Mouse (Mus musculus): ENCODE measurements at regions not wholly inside any gene's neighbourhood (a gene's known extent, or its start where the extent isn't known, plus 50 kb on each side); places are given as distances from the start of the nearest gene placed in this dataset.

DNA sequence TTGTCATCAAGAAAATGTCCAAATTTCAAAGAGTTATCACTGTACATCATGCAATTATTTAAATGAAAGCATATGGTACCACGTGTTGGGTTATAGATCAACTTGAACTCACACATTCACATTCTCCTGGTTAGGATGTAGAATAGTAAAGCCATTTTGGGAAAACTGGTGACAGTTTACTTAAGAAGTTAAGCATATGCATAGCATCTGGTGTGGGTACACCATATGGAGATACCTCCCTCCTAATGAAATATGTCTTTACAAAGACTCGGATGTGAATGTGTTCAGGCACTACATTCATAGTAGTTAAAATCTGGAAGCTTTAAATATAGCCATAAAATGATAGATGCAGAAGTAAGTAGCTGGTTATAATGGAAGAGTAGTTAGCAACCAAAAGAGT lies 542.0 kb downstream of the Dhx35 start:
- no peak overlapping the region for H3ac ChIP-seq (ENCODE audit: control insufficient read depth, insufficient read length, low read depth)
- no peaks in the 10 kb centered on the region for H3K79me3 ChIP-seq (ENCODE audit: low read depth)
- no peak overlapping the region for H3K4me3 ChIP-seq (ENCODE audit: insufficient read depth, poor library complexity, severe bottlenecking)
- no peaks in the 10 kb centered on the region for H3K79me2 ChIP-seq (ENCODE audit: control insufficient read depth, insufficient read depth)
- no peaks in the 10 kb centered on the region for H3K27me3 ChIP-seq (ENCODE audit: control insufficient read depth, insufficient read depth, insufficient read length)
- no peaks in the 10 kb centered on the region for H3K36me3 ChIP-seq (ENCODE audit: control insufficient read depth, insufficient read depth)
- TF ChIP-seq MAX (IDR thresholded peaks at IDR 0.05): no peak
- no peak for TF ChIP-seq MYOD1 (IDR thresholded peaks at IDR 0.05; ENCODE audit: control insufficient read depth, insufficient read length, low read depth)
- no peak for TF ChIP-seq FOSL1 (IDR thresholded peaks at IDR 0.05; ENCODE audit: insufficient read depth, low read length, poor library complexity, severe bottlenecking)
- TF ChIP-seq CTCF (IDR thresholded peaks at IDR 0.05; ENCODE audit: control insufficient read depth, insufficient read depth, insufficient read length): no peak
- no peak for TF ChIP-seq USF1 (IDR thresholded peaks at IDR 0.05; ENCODE audit: low read depth)
- TF ChIP-seq CEBPB (IDR thresholded peaks at IDR 0.05; ENCODE audit: low read depth): no peak
- TF ChIP-seq MYOG (IDR thresholded peaks at IDR 0.05; ENCODE audit: control insufficient read depth, extremely low read depth, insufficient read length): no peak

DNA sequence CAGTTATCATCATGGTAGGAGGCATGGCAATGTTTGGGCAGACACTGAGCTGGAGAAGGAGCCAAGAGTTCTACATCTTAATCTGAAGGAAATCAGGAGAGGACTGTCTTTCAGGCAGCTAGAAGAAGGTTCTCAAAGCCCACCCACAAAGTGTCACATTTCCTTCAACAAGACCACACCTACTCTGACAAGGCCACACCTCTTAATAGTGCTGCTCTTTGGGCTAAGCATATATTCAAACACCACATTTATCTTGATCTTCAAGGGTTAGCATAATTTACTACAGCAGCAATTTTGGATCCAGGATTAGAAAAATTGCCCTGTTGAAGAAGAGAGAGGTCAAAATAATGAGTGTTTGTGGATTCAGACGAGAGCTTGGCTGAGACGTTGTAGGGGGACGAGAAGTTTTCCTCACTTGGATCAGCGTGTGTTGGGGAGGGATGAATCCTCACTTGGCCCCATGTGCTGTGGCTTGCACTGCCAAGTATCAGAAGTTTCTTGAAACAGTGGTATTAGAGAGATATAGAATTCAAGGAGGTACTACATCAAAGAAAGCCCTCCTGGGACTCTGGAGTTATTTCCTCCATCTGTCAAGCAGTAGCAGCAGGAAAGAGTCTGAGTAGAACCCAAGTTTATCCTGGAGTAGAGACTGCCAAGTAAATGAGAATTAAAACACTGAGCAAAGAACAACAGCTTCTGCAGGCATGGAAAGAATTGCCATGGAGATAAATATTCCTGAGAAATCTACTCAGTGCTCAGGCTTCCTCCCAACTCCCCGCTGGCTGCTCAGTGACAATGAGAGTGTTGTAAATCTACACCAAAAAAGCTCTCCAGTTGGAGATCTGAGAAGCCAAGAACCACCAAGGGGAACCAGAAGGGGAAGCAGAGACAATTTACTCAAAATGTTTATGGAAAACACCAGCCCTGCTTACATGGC lies 549.3 kb downstream of the Dhx35 start:
- no peak overlapping the region for H3K4me3 ChIP-seq (ENCODE audit: insufficient read depth, poor library complexity, severe bottlenecking)
- no peaks in the 10 kb centered on the region for H3K36me3 ChIP-seq (ENCODE audit: control insufficient read depth, insufficient read depth)
- H3ac ChIP-seq (ENCODE audit: control insufficient read depth, insufficient read length, low read depth): no peak overlapping the region
- no peaks in the 10 kb centered on the region for H3K27me3 ChIP-seq (ENCODE audit: control insufficient read depth, insufficient read depth, insufficient read length)
- no peaks in the 10 kb centered on the region for H3K79me3 ChIP-seq (ENCODE audit: low read depth)
- TF ChIP-seq CTCF (IDR thresholded peaks at IDR 0.05; ENCODE audit: control insufficient read depth, insufficient read depth, insufficient read length) (no peak), MYOD1 (IDR thresholded peaks at IDR 0.05; ENCODE audit: control insufficient read depth, insufficient read length, low read depth) (no peak), FOSL1 (IDR thresholded peaks at IDR 0.05; ENCODE audit: insufficient read depth, low read length, poor library complexity, severe bottlenecking) (no peak), USF1 (IDR thresholded peaks at IDR 0.05; ENCODE audit: low read depth) (no peak), MAX (IDR thresholded peaks at IDR 0.05) (no peak), CEBPB (IDR thresholded peaks at IDR 0.05; ENCODE audit: low read depth) (no peak), MYOG (IDR thresholded peaks at IDR 0.05; ENCODE audit: control insufficient read depth, extremely low read depth, insufficient read length) (no peak)
- no peaks in the 10 kb centered on the region for H3K79me2 ChIP-seq (ENCODE audit: control insufficient read depth, insufficient read depth)

DNA sequence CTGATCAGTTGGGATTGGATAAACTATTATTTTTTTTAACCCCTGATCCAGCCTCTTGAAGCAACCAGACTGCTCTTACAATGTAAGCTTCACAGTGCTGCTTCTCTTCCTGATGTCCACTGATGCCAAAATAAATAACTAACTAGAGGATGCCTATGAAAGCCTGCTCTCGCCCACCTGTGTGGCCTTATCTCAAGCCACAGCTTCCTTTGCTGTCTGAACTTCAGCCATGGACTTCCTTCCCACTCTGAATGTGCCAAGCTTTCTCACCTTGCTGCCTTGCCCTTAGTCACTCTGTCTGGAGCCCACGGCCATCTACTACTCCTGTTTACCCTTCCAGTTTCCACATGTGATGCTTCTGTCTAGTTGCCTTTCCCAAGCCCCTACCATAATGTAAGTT lies 559.6 kb downstream of the Dhx35 start:
- Histone ChIP-seq H3K36me3 (ENCODE audit: control insufficient read depth, insufficient read depth) (no peaks in the 10 kb centered on the region), H3K4me3 (ENCODE audit: insufficient read depth, poor library complexity, severe bottlenecking) (no peak overlapping the region), H3ac (ENCODE audit: control insufficient read depth, insufficient read length, low read depth) (no peak overlapping the region), H3K79me2 (ENCODE audit: control insufficient read depth, insufficient read depth) (no peaks in the 10 kb centered on the region), H3K79me3 (ENCODE audit: low read depth) (no peaks in the 10 kb centered on the region), H3K27me3 (ENCODE audit: control insufficient read depth, insufficient read depth, insufficient read length) (no peaks in the 10 kb centered on the region)
- no peak for TF ChIP-seq MYOG (IDR thresholded peaks at IDR 0.05; ENCODE audit: control insufficient read depth, extremely low read depth, insufficient read length)
- TF ChIP-seq USF1 (IDR thresholded peaks at IDR 0.05; ENCODE audit: low read depth): no peak
- TF ChIP-seq CEBPB (IDR thresholded peaks at IDR 0.05; ENCODE audit: low read depth): no peak
- no peak for TF ChIP-seq MAX (IDR thresholded peaks at IDR 0.05)
- TF ChIP-seq FOSL1 (IDR thresholded peaks at IDR 0.05; ENCODE audit: insufficient read depth, low read length, poor library complexity, severe bottlenecking): no peak
- TF ChIP-seq MYOD1 (IDR thresholded peaks at IDR 0.05; ENCODE audit: control insufficient read depth, insufficient read length, low read depth): no peak
- TF ChIP-seq CTCF (IDR thresholded peaks at IDR 0.05; ENCODE audit: control insufficient read depth, insufficient read depth, insufficient read length): no peak

DNA sequence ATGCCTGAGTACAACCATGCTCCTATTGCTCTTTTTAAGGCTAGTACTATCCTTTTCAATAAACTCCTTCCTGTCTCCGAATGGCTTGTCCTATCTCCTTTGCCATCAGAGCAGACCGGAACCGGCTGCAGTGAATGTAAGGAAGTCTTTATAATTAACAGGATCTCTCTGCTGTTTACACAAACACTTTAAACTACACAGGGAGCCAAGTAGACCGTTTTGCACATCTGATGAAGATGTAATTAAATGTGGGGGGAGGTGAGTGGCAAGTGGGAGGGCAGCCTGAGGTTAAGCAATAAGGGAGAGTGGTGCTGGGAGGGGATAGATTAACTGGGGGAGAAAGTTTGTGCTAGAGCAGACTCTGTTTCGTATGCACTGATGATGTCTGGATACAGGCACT lies 561.9 kb downstream of the Dhx35 start:
- Histone ChIP-seq H3ac (ENCODE audit: control insufficient read depth, insufficient read length, low read depth) (no peak overlapping the region), H3K36me3 (ENCODE audit: control insufficient read depth, insufficient read depth) (no peaks in the 10 kb centered on the region), H3K79me2 (ENCODE audit: control insufficient read depth, insufficient read depth) (no peaks in the 10 kb centered on the region), H3K27me3 (ENCODE audit: control insufficient read depth, insufficient read depth, insufficient read length) (no peaks in the 10 kb centered on the region), H3K4me3 (ENCODE audit: insufficient read depth, poor library complexity, severe bottlenecking) (no peak overlapping the region), H3K79me3 (ENCODE audit: low read depth) (no peaks in the 10 kb centered on the region)
- TF ChIP-seq CTCF (IDR thresholded peaks at IDR 0.05; ENCODE audit: control insufficient read depth, insufficient read depth, insufficient read length): no peak
- TF ChIP-seq MAX (IDR thresholded peaks at IDR 0.05): no peak
- no peak for TF ChIP-seq MYOG (IDR thresholded peaks at IDR 0.05; ENCODE audit: control insufficient read depth, extremely low read depth, insufficient read length)
- TF ChIP-seq USF1 (IDR thresholded peaks at IDR 0.05; ENCODE audit: low read depth): no peak
- TF ChIP-seq CEBPB (IDR thresholded peaks at IDR 0.05; ENCODE audit: low read depth): no peak
- TF ChIP-seq MYOD1 (IDR thresholded peaks at IDR 0.05; ENCODE audit: control insufficient read depth, insufficient read length, low read depth): no peak
- no peak for TF ChIP-seq FOSL1 (IDR thresholded peaks at IDR 0.05; ENCODE audit: insufficient read depth, low read length, poor library complexity, severe bottlenecking)

DNA sequence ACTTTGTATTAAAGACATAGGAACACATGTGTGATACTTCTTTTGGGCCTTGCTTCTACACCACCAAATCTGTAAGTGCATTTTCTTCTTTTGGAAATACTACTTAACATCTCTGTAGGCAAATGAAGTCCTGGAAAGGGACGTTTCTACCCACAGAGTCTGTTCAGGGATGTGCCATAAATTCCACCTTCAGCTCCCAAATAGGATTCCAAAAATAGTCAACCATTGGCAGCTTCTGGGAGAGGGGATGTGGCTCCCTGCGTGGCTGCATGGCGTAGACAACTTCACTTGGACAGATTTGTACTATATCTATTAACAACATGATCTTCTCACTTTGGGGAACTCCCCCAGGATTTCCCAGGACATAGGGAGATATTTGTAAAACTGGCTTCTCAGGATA lies 566.8 kb downstream of the Dhx35 start:
- H3K27me3 ChIP-seq (ENCODE audit: control insufficient read depth, insufficient read depth, insufficient read length): no peaks in the 10 kb centered on the region

More for the DNA sequence above, 566.8 kb downstream of the Dhx35 start:
- H3K4me3 ChIP-seq (ENCODE audit: insufficient read depth, poor library complexity, severe bottlenecking): no peak overlapping the region
- H3K36me3 ChIP-seq (ENCODE audit: control insufficient read depth, insufficient read depth): no peaks in the 10 kb centered on the region
- TF ChIP-seq CTCF (IDR thresholded peaks at IDR 0.05; ENCODE audit: control insufficient read depth, insufficient read depth, insufficient read length) (no peak), USF1 (IDR thresholded peaks at IDR 0.05; ENCODE audit: low read depth) (no peak), MYOD1 (IDR thresholded peaks at IDR 0.05; ENCODE audit: control insufficient read depth, insufficient read length, low read depth) (no peak), FOSL1 (IDR thresholded peaks at IDR 0.05; ENCODE audit: insufficient read depth, low read length, poor library complexity, severe bottlenecking) (no peak), MYOG (IDR thresholded peaks at IDR 0.05; ENCODE audit: control insufficient read depth, extremely low read depth, insufficient read length) (no peak), CEBPB (IDR thresholded peaks at IDR 0.05; ENCODE audit: low read depth) (no peak), MAX (IDR thresholded peaks at IDR 0.05) (no peak)
- H3K79me2 ChIP-seq (ENCODE audit: control insufficient read depth, insufficient read depth): no peaks in the 10 kb centered on the region
- no peaks in the 10 kb centered on the region for H3K79me3 ChIP-seq (ENCODE audit: low read depth)
- H3ac ChIP-seq (ENCODE audit: control insufficient read depth, insufficient read length, low read depth): no peak overlapping the region
